Mouse (Mus musculus) kidney, adult 2 months (tissue): Measurements from ENCODE around the gene Brpf1. TPM values are rescaled to one million over a fixed set of nuclear protein-coding genes. Genes with fewer than 3 reads are reported as not detected.

Experiments used
- DNase-seq: peaks from one replicate; pipeline ENCODE4 v3.0.0; 2021
- H3K27ac ChIP-seq: fragments of 200-500 bp; 2 replicates; pipeline ENCODE4 v1.5.1; 2012; ENCODE audit warnings: low read depth, low read length, control low read depth, inconsistent platforms; ENCODE audit not compliant: insufficient read depth
- H3K27me3 ChIP-seq: fragments of 200-500 bp; replicated peaks from 2 replicates; pipeline ENCODE4 v1.6.1; 2012; ENCODE audit warnings: mild to moderate bottlenecking, moderate library complexity, low read length, inconsistent platforms; ENCODE audit not compliant: control insufficient read depth, insufficient read depth
- H3K36me3 ChIP-seq: fragments of 200-500 bp; 2 replicates; pipeline ENCODE4 v1.6.1; 2012; ENCODE audit warnings: mild to moderate bottlenecking, moderate library complexity, low read length, inconsistent platforms; ENCODE audit not compliant: control insufficient read depth, insufficient read depth
- H3K4me1 ChIP-seq: fragments of 200-500 bp; 2 replicates; pipeline ENCODE4 v1.6.1; 2011; ENCODE audit warnings: low read length; ENCODE audit not compliant: control insufficient read depth, insufficient read depth
- H3K4me3 ChIP-seq: fragments of 200-500 bp; 2 replicates; pipeline ENCODE4 v1.5.1; 2011; ENCODE audit warnings: mild to moderate bottlenecking, low read depth, low read length, control low read depth; ENCODE audit not compliant: insufficient read depth
- CTCF ChIP-seq: fragments of 200-500 bp; conservative IDR thresholded peaks from 2 replicates; pipeline ENCODE4 v1.5.1; 2011; ENCODE audit warnings: low read depth, mild to moderate bottlenecking, control low read depth, low read length, moderate library complexity, mixed read lengths; ENCODE audit not compliant: insufficient read depth, insufficient read length
- POLR2A ChIP-seq: fragments of 200-500 bp; IDR thresholded peaks from one replicate; pipeline ENCODE4 v1.6.1; 2011; ENCODE audit warnings: low read depth, low read length, control low read depth
- WGBS: fragments of 180-500 bp; shearing (Covaris S2); methylation state at CpG from one replicate; pipeline ENCODE4 v1.1.7; 2018; 5-methylcytosine and 5-hydroxymethylcytosine counted together
- polyA plus RNA-seq: library from polyadenylated mRNA; depleted of rRNA; stranded (reverse); fragments of >200 nt; gene quantifications from 2 replicates; pipeline ENCODE4 v1.2.3, GENCODE M21; 2012

Brpf1 gene
- polyA plus RNA-seq, 1 experiment, result 13.2 TPM

DNA sequence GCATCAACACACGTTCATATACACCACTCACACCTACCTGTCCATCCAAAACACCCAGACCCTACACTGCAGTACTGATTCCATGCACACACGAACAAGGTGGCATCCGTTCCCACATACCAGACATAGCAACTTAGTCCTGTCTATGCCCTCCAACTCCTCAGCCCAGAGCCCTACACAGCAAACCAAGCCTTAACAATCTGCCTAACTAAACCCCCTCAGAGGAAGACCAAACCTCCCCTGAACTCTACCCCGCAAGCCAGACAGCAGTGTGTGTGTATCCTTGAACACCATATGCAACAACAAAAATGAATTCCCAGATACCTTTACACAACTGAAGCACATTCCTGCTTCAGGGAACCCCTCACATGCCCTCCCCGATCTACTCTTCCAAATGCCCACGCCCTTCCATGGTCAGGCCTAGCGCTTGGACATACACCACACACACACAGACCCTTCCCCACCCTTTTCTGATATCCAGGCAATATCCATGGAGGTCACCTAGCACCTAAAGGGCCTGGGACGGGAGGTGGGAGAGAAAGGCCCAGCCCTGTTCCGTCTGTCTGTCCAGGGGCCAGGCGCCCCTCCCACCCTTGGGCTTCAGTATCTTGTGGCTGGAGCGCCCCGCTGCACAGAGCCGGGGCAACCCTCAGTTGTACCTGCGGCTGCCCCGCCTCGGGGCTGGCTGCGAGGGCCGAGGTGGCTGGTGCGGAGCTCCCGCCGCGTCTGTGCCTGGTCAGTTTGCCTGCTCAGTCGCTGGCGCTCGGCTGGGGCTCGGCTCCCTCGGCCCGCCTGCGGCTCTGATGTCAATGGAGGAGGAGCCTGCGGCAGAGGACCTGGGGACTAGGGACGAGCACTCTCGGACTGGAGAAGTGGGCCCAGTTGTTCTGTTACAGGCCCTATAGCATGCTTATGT is 36.5 kb downstream of the Brpf1 start, which contains the start of gene Camk1:
Gene Camk1 (minus strand): TSS at position 808 of the 916 bp plus-strand sequence.
- peaks cover 14% of the 10 kb centered on the region for H3K4me1 ChIP-seq
- WGBS, result 10% methylated on average over 32 of the region's 32 CpGs
- H3K27ac ChIP-seq, result peak within 1 kb of the TSS; percentile 86
- DNase-seq, result peak; percentile 89
- H3K36me3 ChIP-seq, result no peaks in the 10 kb centered on the region
- peak; percentile 67 for TF ChIP-seq POLR2A
- no peak for TF ChIP-seq CTCF
- no peaks in the 10 kb centered on the region for H3K27me3 ChIP-seq
- H3K4me3 ChIP-seq, result peak within 1 kb of the TSS; percentile 66

GRCm38 (mm10) chr6:113344321-113344720 is 37.4 kb downstream of the Brpf1 start:
- WGBS, result 2% methylated on average over 2 of the region's 2 CpGs
- Histone ChIP-seq H3K27ac (peak overlapping the region; percentile 86), H3K4me3 (no peak overlapping the region), H3K27me3 (no peaks in the 10 kb centered on the region), H3K4me1 (peaks cover 14% of the 10 kb centered on the region), H3K36me3 (no peaks in the 10 kb centered on the region)
- DNase-seq, result peak; percentile 98
- TF ChIP-seq POLR2A (no peak), CTCF (no peak)

DNA sequence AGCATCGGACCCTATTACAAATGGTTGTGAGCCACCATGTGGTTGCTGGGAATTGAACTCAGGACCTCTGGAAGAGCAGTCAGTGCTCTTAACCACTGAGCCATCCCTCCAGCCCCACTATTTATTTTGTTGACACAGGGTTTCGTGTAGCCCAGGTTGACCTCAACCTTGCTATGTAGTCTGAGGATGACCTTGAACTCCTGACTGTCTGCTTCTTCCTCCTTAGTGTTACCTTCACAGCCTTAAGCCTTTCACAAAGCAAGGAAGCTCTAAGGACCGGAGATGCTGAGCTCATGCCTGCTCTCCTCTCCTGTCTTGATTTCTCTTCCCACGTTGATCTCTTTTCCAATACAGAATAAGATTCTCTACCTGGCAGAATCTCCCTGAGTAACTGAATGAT is 40.0 kb downstream of the Brpf1 start:
- Histone ChIP-seq H3K27me3 (no peaks in the 10 kb centered on the region), H3K4me1 (peaks cover 14% of the 10 kb centered on the region), H3K4me3 (no peak overlapping the region), H3K27ac (no peak overlapping the region), H3K36me3 (no peaks in the 10 kb centered on the region)
- DNase-seq, result no peak
- WGBS, result 77% methylated on average over 4 of the region's 4 CpGs
- TF ChIP-seq CTCF (no peak), POLR2A (no peak)

GRCm38 (mm10) chr6:113350538-113350937 is 43.6 kb downstream of the Brpf1 start:
- no peak overlapping the region for H3K4me3 ChIP-seq
- H3K36me3 ChIP-seq, result no peaks in the 10 kb centered on the region
- TF ChIP-seq POLR2A (no peak), CTCF (no peak)
- H3K4me1 ChIP-seq, result no peaks in the 10 kb centered on the region
- no peaks in the 10 kb centered on the region for H3K27me3 ChIP-seq
- no peak overlapping the region for H3K27ac ChIP-seq
- no peak for DNase-seq

- H3K4me1 ChIP-seq, result no peaks in the 10 kb centered on the region
- WGBS, result 76% methylated on average over 1 of the region's 1 CpGs
- H3K27me3 ChIP-seq, result no peaks in the 10 kb centered on the region
- no peak overlapping the region for H3K4me3 ChIP-seq
- TF ChIP-seq CTCF, result no peak
- no peak for TF ChIP-seq POLR2A
- no peak for DNase-seq
- no peaks in the 10 kb centered on the region for H3K36me3 ChIP-seq
- H3K27ac ChIP-seq, result no peak overlapping the region
Observed at GRCm38 (mm10) chr6:113351161-113351560, 44.2 kb downstream of the Brpf1 start.

- Histone ChIP-seq H3K27me3 (no peaks in the 10 kb centered on the region), H3K27ac (no peak overlapping the region), H3K4me3 (no peak overlapping the region), H3K36me3 (no peaks in the 10 kb centered on the region), H3K4me1 (no peaks in the 10 kb centered on the region)
- WGBS, result 72% methylated on average over 10 of the region's 10 CpGs
- DNase-seq, result no peak
- TF ChIP-seq POLR2A (no peak), CTCF (no peak)
Observed at GRCm38 (mm10) chr6:113351653-113352052, 44.7 kb downstream of the Brpf1 start.

DNA sequence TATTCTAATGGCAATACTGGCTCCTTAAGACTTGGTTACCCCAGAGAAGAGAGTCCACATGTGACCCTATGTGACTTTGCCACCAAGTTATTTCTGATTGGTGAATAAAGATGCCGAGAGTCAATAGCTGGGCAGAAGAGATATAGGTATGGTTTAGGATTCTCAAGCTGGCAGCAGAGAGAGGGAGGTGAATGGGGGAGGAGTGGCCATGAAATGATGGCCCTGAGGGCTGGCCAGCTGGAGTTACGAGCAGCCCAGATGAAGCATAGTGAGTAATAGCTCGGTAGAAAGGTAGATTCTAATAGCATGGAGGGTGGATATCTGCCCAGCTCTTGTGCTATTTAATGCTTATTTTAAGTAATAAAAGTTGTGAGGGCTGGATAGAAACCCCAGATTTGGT is 45.9 kb downstream of the Brpf1 start:
- H3K4me3 ChIP-seq, result no peak overlapping the region
- no peak for TF ChIP-seq CTCF
- no peak for TF ChIP-seq POLR2A
- H3K27me3 ChIP-seq, result no peaks in the 10 kb centered on the region
- H3K27ac ChIP-seq, result no peak overlapping the region
- no peak for DNase-seq
- H3K36me3 ChIP-seq, result no peaks in the 10 kb centered on the region
- no peaks in the 10 kb centered on the region for H3K4me1 ChIP-seq
- WGBS, result 75% methylated on average over 3 of the region's 3 CpGs
